Mouse (Mus musculus): ENCODE results near the gene Gpcpd1.

- no peak for TF ChIP-seq CTCF (IDR thresholded peaks at IDR 0.05; ENCODE audit: extremely low read depth, insufficient read length, insufficient replicate concordance, low read depth, low read length)
- no peak for TF ChIP-seq POLR2A (IDR thresholded peaks at IDR 0.05; ENCODE audit: low read depth, low read length)
Observed at GRCm38 (mm10) chr2:132573280-132573679, 14.2 kb downstream of the Gpcpd1 start.

Measured in small intestine, adult 2 months (tissue).